Mouse (Mus musculus): ENCODE results near the gene Celf2. TPM values are rescaled to one million over a fixed set of nuclear protein-coding genes. Genes with fewer than 3 reads are reported as not detected.

Celf2 gene
- total RNA-seq, 1 experiment from 2014 or later: 180 TPM

- ATAC-seq (replicated peaks in 1 of 2; ENCODE audit: insufficient read depth in 1 of 2, low FRiP score in 2 of 2, low TSS enrichment in 1 of 2, low read depth in 1 of 2, poor library complexity in 2 of 2, severe bottlenecking in 2 of 2): no peak
Measured at GRCm38 (mm10) chr2:7160108-7160507, 349.3 kb downstream of the Celf2 start.

- no peak for ATAC-seq (replicated peaks in 1 of 2; ENCODE audit: insufficient read depth in 1 of 2, low FRiP score in 2 of 2, low TSS enrichment in 1 of 2, low read depth in 1 of 2, poor library complexity in 2 of 2, severe bottlenecking in 2 of 2)
Measured at GRCm38 (mm10) chr2:7147303-7147702, 362.1 kb downstream of the Celf2 start.

GRCm38 (mm10) chr2:7145541-7146043, 363.8 kb downstream of the Celf2 start:
- no peak for ATAC-seq (replicated peaks in 1 of 2; ENCODE audit: insufficient read depth in 1 of 2, low FRiP score in 2 of 2, low TSS enrichment in 1 of 2, low read depth in 1 of 2, poor library complexity in 2 of 2, severe bottlenecking in 2 of 2)

- ATAC-seq (replicated peaks in 1 of 2; ENCODE audit: insufficient read depth in 1 of 2, low FRiP score in 2 of 2, low TSS enrichment in 1 of 2, low read depth in 1 of 2, poor library complexity in 2 of 2, severe bottlenecking in 2 of 2): no peak
Measured at GRCm38 (mm10) chr2:7144871-7145270, 364.5 kb downstream of the Celf2 start.

- ATAC-seq (replicated peaks in 1 of 2; ENCODE audit: insufficient read depth in 1 of 2, low FRiP score in 2 of 2, low TSS enrichment in 1 of 2, low read depth in 1 of 2, poor library complexity in 2 of 2, severe bottlenecking in 2 of 2): no peak
Measured at GRCm38 (mm10) chr2:7123366-7123765, 386.0 kb downstream of the Celf2 start.

- no peak for ATAC-seq (replicated peaks in 1 of 2; ENCODE audit: insufficient read depth in 1 of 2, low FRiP score in 2 of 2, low TSS enrichment in 1 of 2, low read depth in 1 of 2, poor library complexity in 2 of 2, severe bottlenecking in 2 of 2)
Measured at GRCm38 (mm10) chr2:7115801-7116200, 393.6 kb downstream of the Celf2 start.

- no peak for ATAC-seq (replicated peaks in 1 of 2; ENCODE audit: insufficient read depth in 1 of 2, low FRiP score in 2 of 2, low TSS enrichment in 1 of 2, low read depth in 1 of 2, poor library complexity in 2 of 2, severe bottlenecking in 2 of 2)
Measured at GRCm38 (mm10) chr2:7115161-7115560, 394.2 kb downstream of the Celf2 start.

- ATAC-seq (replicated peaks in 1 of 2; ENCODE audit: insufficient read depth in 1 of 2, low FRiP score in 2 of 2, low TSS enrichment in 1 of 2, low read depth in 1 of 2, poor library complexity in 2 of 2, severe bottlenecking in 2 of 2): no peak
Measured at GRCm38 (mm10) chr2:7113738-7114137, 395.6 kb downstream of the Celf2 start.

GRCm38 (mm10) chr2:7112156-7112813, 397.1 kb downstream of the Celf2 start:
- no peak for ATAC-seq (replicated peaks in 1 of 2; ENCODE audit: insufficient read depth in 1 of 2, low FRiP score in 2 of 2, low TSS enrichment in 1 of 2, low read depth in 1 of 2, poor library complexity in 2 of 2, severe bottlenecking in 2 of 2)

GRCm38 (mm10) chr2:7093414-7093813, 415.9 kb downstream of the Celf2 start:
- ATAC-seq (replicated peaks in 1 of 2; ENCODE audit: insufficient read depth in 1 of 2, low FRiP score in 2 of 2, low TSS enrichment in 1 of 2, low read depth in 1 of 2, poor library complexity in 2 of 2, severe bottlenecking in 2 of 2): no peak

GRCm38 (mm10) chr2:7092641-7093040, 416.7 kb downstream of the Celf2 start:
- ATAC-seq (replicated peaks in 1 of 2; ENCODE audit: insufficient read depth in 1 of 2, low FRiP score in 2 of 2, low TSS enrichment in 1 of 2, low read depth in 1 of 2, poor library complexity in 2 of 2, severe bottlenecking in 2 of 2): no peak

GRCm38 (mm10) chr2:7090496-7090895, 418.9 kb downstream of the Celf2 start:
- ATAC-seq (replicated peaks in 1 of 2; ENCODE audit: insufficient read depth in 1 of 2, low FRiP score in 2 of 2, low TSS enrichment in 1 of 2, low read depth in 1 of 2, poor library complexity in 2 of 2, severe bottlenecking in 2 of 2): no peak

- 0 out of 4 replicates have a peak, but pooled peaks of 1 of the 2 experiments have one; percentile 27 for ATAC-seq (replicated peaks in 1 of 2; ENCODE audit: insufficient read depth in 1 of 2, low FRiP score in 2 of 2, low TSS enrichment in 1 of 2, low read depth in 1 of 2, poor library complexity in 2 of 2, severe bottlenecking in 2 of 2)
Measured at GRCm38 (mm10) chr2:7089069-7089834, 420.1 kb downstream of the Celf2 start.

- no peak for ATAC-seq (replicated peaks in 1 of 2; ENCODE audit: insufficient read depth in 1 of 2, low FRiP score in 2 of 2, low TSS enrichment in 1 of 2, low read depth in 1 of 2, poor library complexity in 2 of 2, severe bottlenecking in 2 of 2)
Measured at GRCm38 (mm10) chr2:7088536-7088935, 420.8 kb downstream of the Celf2 start.

GRCm38 (mm10) chr2:7087480-7087879, 421.9 kb downstream of the Celf2 start:
- no peak for ATAC-seq (replicated peaks in 1 of 2; ENCODE audit: insufficient read depth in 1 of 2, low FRiP score in 2 of 2, low TSS enrichment in 1 of 2, low read depth in 1 of 2, poor library complexity in 2 of 2, severe bottlenecking in 2 of 2)

- no peak for ATAC-seq (replicated peaks in 1 of 2; ENCODE audit: insufficient read depth in 1 of 2, low FRiP score in 2 of 2, low TSS enrichment in 1 of 2, low read depth in 1 of 2, poor library complexity in 2 of 2, severe bottlenecking in 2 of 2)
Measured at GRCm38 (mm10) chr2:7083489-7084090, 425.8 kb downstream of the Celf2 start.

- no peak for ATAC-seq (replicated peaks in 1 of 2; ENCODE audit: insufficient read depth in 1 of 2, low FRiP score in 2 of 2, low TSS enrichment in 1 of 2, low read depth in 1 of 2, poor library complexity in 2 of 2, severe bottlenecking in 2 of 2)
Measured at GRCm38 (mm10) chr2:7082376-7083025, 426.9 kb downstream of the Celf2 start.
